Mouse (Mus musculus): ENCODE measurements around the gene Ccdc7b. TPM values are rescaled to one million over a fixed set of nuclear protein-coding genes. Genes with fewer than 3 reads are reported as not detected.
"Not testable (repeated sequence)": the region's sequence is repeated elsewhere in the genome, so short reads cannot be mapped to it uniquely, and the experiment has no call there.

The Ccdc7b gene
- polyA plus RNA-seq (2015; fragmentation: Nextera tagmentation; extraction: Ambion mirVana): not detected in 2 replicates

GRCm38 (mm10) chr8:129066834-129067233, at the start of gene Ccdc7b:
Gene Ccdc7b, plus strand, starts transcription at chr8:129067134.
- H3K27ac ChIP-seq (replicated peaks); H3K4me1 ChIP-seq; H3K4me2 ChIP-seq; H3K9ac ChIP-seq; H3K36me3 ChIP-seq; H3K9me3 ChIP-seq; ATAC-seq (ENCODE audit: extremely low read depth, insufficient number of reproducible peaks, low FRiP score, low TSS enrichment); H3K27me3 ChIP-seq (replicated peaks); H3K4me3 ChIP-seq: not testable (repeated sequence)
- 58% methylated on average over 1 of the region's 10 CpGs for WGBS

- not testable (repeated sequence) for H3K36me3 ChIP-seq; H3K27ac ChIP-seq (replicated peaks); H3K4me1 ChIP-seq; H3K9ac ChIP-seq; H3K4me3 ChIP-seq; H3K4me2 ChIP-seq; H3K9me3 ChIP-seq; H3K27me3 ChIP-seq (replicated peaks)
- 92% methylated on average over 2 of the region's 11 CpGs for WGBS
- ATAC-seq (ENCODE audit: extremely low read depth, insufficient number of reproducible peaks, low FRiP score, low TSS enrichment): 0 out of 2 replicates have a peak, but pooled peaks have one; percentile 24
Measured at GRCm38 (mm10) chr8:129065417-129065816, 1.5 kb upstream of the Ccdc7b start, which contains the start of gene Ccdc7a. Gene Ccdc7a, minus strand, starts transcription at chr8:129065517.

- H3K4me2 ChIP-seq; H3K36me3 ChIP-seq; H3K27ac ChIP-seq (replicated peaks); H3K9me3 ChIP-seq; H3K4me3 ChIP-seq; H3K4me1 ChIP-seq; ATAC-seq (ENCODE audit: extremely low read depth, insufficient number of reproducible peaks, low FRiP score, low TSS enrichment); H3K27me3 ChIP-seq (replicated peaks); H3K9ac ChIP-seq: not testable (repeated sequence)
- WGBS: 63% methylated on average over 3 of the region's 3 CpGs
Measured at GRCm38 (mm10) chr8:129115761-129116160, 48.8 kb downstream of the Ccdc7b start.

DNA sequence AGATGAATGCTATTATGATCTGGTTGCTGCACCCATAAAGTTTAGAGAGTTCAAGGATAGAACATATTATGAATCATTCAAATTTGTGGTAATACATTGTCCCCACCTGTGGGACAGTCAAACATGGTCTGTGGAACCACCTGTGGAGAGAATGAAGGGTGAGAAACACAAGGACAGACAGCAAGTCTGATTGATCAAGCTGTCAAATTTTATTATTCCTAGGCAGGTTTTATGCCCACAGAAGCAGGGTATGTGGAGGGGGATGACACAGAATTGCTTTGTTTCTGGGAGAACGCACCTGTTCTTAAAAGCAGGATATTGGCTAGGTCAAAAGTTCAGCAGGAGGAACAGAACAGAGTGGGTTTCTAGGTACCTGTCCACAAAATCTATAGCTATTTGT, 64.6 kb downstream of the Ccdc7b start, which contains the start of gene Gm10999:
TSS of gene Gm10999 (minus strand) at position 101 of the 400 bp plus-strand sequence.
- Histone ChIP-seq H3K9me3 (no peaks in the 10 kb centered on the region), H3K27me3 (replicated peaks) (no peaks in the 10 kb centered on the region), H3K27ac (replicated peaks) (no peak within 1 kb of the TSS), H3K4me3 (no peak within 1 kb of the TSS), H3K4me1 (no peaks in the 10 kb centered on the region), H3K4me2 (no peak within 1 kb of the TSS), H3K9ac (no peak within 1 kb of the TSS), H3K36me3 (no peaks in the 10 kb centered on the region)
- 56% methylated on average over 1 of the region's 1 CpGs for WGBS
- ATAC-seq (ENCODE audit: extremely low read depth, insufficient number of reproducible peaks, low FRiP score, low TSS enrichment): no peak

DNA sequence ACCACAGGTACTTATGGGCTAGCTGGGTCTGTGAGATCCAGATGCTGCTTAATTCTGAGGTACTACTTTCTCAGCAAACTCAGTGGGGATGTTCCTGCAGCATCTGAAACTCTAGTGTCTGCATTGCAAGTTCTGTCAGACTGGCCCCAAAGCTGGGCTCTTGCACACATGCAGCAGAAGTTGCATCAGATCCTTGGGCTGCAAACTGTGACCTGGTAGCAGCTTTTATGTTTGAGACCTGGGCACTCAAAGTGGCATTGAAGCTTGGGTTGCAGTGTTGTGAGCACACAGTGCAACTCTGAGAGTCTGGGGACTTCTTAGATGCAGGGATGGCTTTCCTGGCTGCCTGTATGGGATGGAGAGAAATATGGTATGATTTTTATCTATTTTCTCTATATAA, 66.5 kb downstream of the Ccdc7b start:
- no peaks in the 10 kb centered on the region for H3K27me3 ChIP-seq (replicated peaks)
- H3K9me3 ChIP-seq: no peaks in the 10 kb centered on the region
- H3K4me1 ChIP-seq: no peaks in the 10 kb centered on the region
- no peak overlapping the region for H3K9ac ChIP-seq
- no peaks in the 10 kb centered on the region for H3K36me3 ChIP-seq
- no peak for ATAC-seq (ENCODE audit: extremely low read depth, insufficient number of reproducible peaks, low FRiP score, low TSS enrichment)
- no peak overlapping the region for H3K4me3 ChIP-seq
- no peak overlapping the region for H3K4me2 ChIP-seq
- no peak overlapping the region for H3K27ac ChIP-seq (replicated peaks)

Other genes starting within 250 kb of the Ccdc7b start
- 0.15 TPM in 1 of 2 replicates, not detected in the other for gene Ccdc7a, start 1.6 kb upstream of the Ccdc7b start, polyA plus RNA-seq (2015; fragmentation: Nextera tagmentation; extraction: Ambion mirVana)
- gene Gm10999, start 64.5 kb downstream of the Ccdc7b start, polyA plus RNA-seq (2015; fragmentation: Nextera tagmentation; extraction: Ambion mirVana): not detected in 2 replicates
- gene 2610044O15Rik8, start 167.3 kb downstream of the Ccdc7b start, polyA plus RNA-seq (2015; fragmentation: Nextera tagmentation; extraction: Ambion mirVana): 15.2 and 17.3 TPM in 2 replicates

All from heart, embryonic 13.5 days (tissue).